8 mouse cellular contexts compared by ENCODE assay signal in genomic region chr6:88842731-88843151, GRCm38 (mm10). TPM values are rescaled to one million over a fixed set of nuclear protein-coding genes. Genes with fewer than 3 reads are reported as not detected.
DNase-seq lines count a peak whose midpoint lies in the region; ATAC-seq lines count a peak whose summit lies in the region.

No protein-coding gene starts in this region.

- H3K27me3 ChIP-seq in erythroblast, embryonic 14.5 days (ENCODE audit: control insufficient read depth), result peaks cover 20% of the 10 kb centered on the region
- H3K27me3 ChIP-seq in forebrain, embryonic 15.5 days, result no peaks in the 10 kb centered on the region
- no peaks in the 10 kb centered on the region for H3K27me3 ChIP-seq in neural tube, embryonic 14.5 days (ENCODE audit: control insufficient read depth, insufficient read depth, low read length)

- peak overlapping the region; percentile 87 for H3K4me3 ChIP-seq in erythroblast, embryonic 14.5 days (replicated peaks)
- peak overlapping the region; percentile 67 for H3K4me3 ChIP-seq in forebrain, embryonic 15.5 days
- peak overlapping the region; percentile 69 for H3K4me3 ChIP-seq in neural tube, embryonic 14.5 days (ENCODE audit: low read depth, low read length)

- WGBS in forebrain, embryonic 15.5 days, result under 1% methylated on average over 19 of the region's 32 CpGs
- WGBS in neural tube, embryonic 14.5 days, result 1% methylated on average over 22 of the region's 32 CpGs

- ATAC-seq in erythroblast, adult 5-6 weeks (replicated peaks; ENCODE audit: low FRiP score, poor library complexity, severe bottlenecking), result no peak
- ATAC-seq in forebrain, embryonic 15.5 days (replicated peaks), result peak; percentile 9
- ATAC-seq in neural tube, embryonic 14.5 days (ENCODE audit: low read depth), result peak; percentile 9

- peak overlapping the region; percentile 82 for H3K27ac ChIP-seq in forebrain, embryonic 15.5 days (replicated peaks)
- peak overlapping the region; percentile 83 for H3K27ac ChIP-seq in neural tube, embryonic 14.5 days (ENCODE audit: low read depth, low read length)

- peak; percentile 29 for DNase-seq in ovary, adult 18-20 months (ENCODE audit: low spot score)
- no peak for DNase-seq in ovary, postnatal 36 days (ENCODE audit: low spot score)
- DNase-seq in left cerebral cortex, postnatal 4 days, result peak; percentile 54
- DNase-seq in urinary bladder, postnatal 4 days (ENCODE audit: low spot score in 2 of 2), result no peak

- H3K4me2 ChIP-seq in forebrain, embryonic 15.5 days (replicated peaks), result peak overlapping the region; percentile 86
- H3K4me2 ChIP-seq in neural tube, embryonic 14.5 days (ENCODE audit: low read depth, low read length), result peak overlapping the region; percentile 80

- no peaks in the 10 kb centered on the region for H3K9me3 ChIP-seq in erythroblast, embryonic 14.5 days (ENCODE audit: control insufficient read depth, low read length)
- H3K9me3 ChIP-seq in forebrain, embryonic 15.5 days, result no peaks in the 10 kb centered on the region
- H3K9me3 ChIP-seq in neural tube, embryonic 14.5 days (ENCODE audit: control insufficient read depth, low read length), result no peaks in the 10 kb centered on the region

- peaks cover 62% of the 10 kb centered on the region for H3K4me1 ChIP-seq in erythroblast, embryonic 14.5 days (ENCODE audit: control insufficient read depth)
- H3K4me1 ChIP-seq in forebrain, embryonic 15.5 days, result peaks cover 21% of the 10 kb centered on the region
- H3K4me1 ChIP-seq in neural tube, embryonic 14.5 days (ENCODE audit: control insufficient read depth, insufficient read depth, low read length), result peaks cover 17% of the 10 kb centered on the region

- intact Hi-C loops in left cerebral cortex, postnatal 4 days (cut with DNase I), result no loop called here

- H3K36me3 ChIP-seq in erythroblast, embryonic 14.5 days (ENCODE audit: control insufficient read depth), result peaks cover 31% of the 10 kb centered on the region
- peaks cover 38% of the 10 kb centered on the region for H3K36me3 ChIP-seq in forebrain, embryonic 15.5 days
- H3K36me3 ChIP-seq in neural tube, embryonic 14.5 days (ENCODE audit: control insufficient read depth, insufficient read depth, low read length), result peaks cover 30% of the 10 kb centered on the region

- peak overlapping the region; percentile 52 for H3K9ac ChIP-seq in forebrain, embryonic 15.5 days (replicated peaks)
- peak overlapping the region; percentile 57 for H3K9ac ChIP-seq in neural tube, embryonic 14.5 days (replicated peaks; ENCODE audit: low read depth, low read length)

RNA-seq across cellular contexts. Expression of gene Abtb1, which starts 1.0 kb away (rescaled TPM):
- polyA plus RNA-seq in erythroblast, embryonic 14.5 days (2012), result 21.3 and 21.4 TPM in 2 replicates
- 78.6 and 90.1 TPM in 2 replicates for total RNA-seq in erythroblast, adult 5-6 weeks (2015; ENCODE audit: low replicate concordance)
- total RNA-seq in erythroblast, adult 5-6 weeks (2017; ENCODE audit: low replicate concordance), result 218 and 344 TPM in 2 replicates
- 37.6 and 40.0 TPM in 2 replicates for polyA plus RNA-seq in forebrain, embryonic 15.5 days (2015; fragmentation: Nextera tagmentation; extraction: Ambion mirVana)
- total RNA-seq in left cerebral cortex, postnatal 4 days (2021), result 10 to 100 TPM; 23.2 to 25.3 TPM
- polyA plus RNA-seq in neural tube, embryonic 14.5 days (2014; fragmentation: Nextera tagmentation; extraction: Ambion mirVana), result 40.7 and 42.4 TPM in 2 replicates

RNA-seq across cellular contexts. Expression of gene Podxl2, which starts 32.1 kb away (rescaled TPM):
- 0.18 and 0.28 TPM in 2 replicates for polyA plus RNA-seq in erythroblast, embryonic 14.5 days (2012)
- not detected in 2 replicates for total RNA-seq in erythroblast, adult 5-6 weeks (2015; ENCODE audit: low replicate concordance)
- total RNA-seq in erythroblast, adult 5-6 weeks (2017; ENCODE audit: low replicate concordance), result not detected in 2 replicates
- 590 and 608 TPM in 2 replicates for polyA plus RNA-seq in forebrain, embryonic 15.5 days (2015; fragmentation: Nextera tagmentation; extraction: Ambion mirVana)
- 100 to 1,000 TPM; 494 to 504 TPM for total RNA-seq in left cerebral cortex, postnatal 4 days (2021)
- 579 and 634 TPM in 2 replicates for polyA plus RNA-seq in neural tube, embryonic 14.5 days (2014; fragmentation: Nextera tagmentation; extraction: Ambion mirVana)

RNA-seq across cellular contexts. Expression of gene Mcm2, which starts 55.8 kb away (rescaled TPM):
- polyA plus RNA-seq in erythroblast, embryonic 14.5 days (2012), result 101 and 128 TPM in 2 replicates
- total RNA-seq in erythroblast, adult 5-6 weeks (2015; ENCODE audit: low replicate concordance), result 30.6 and 34.7 TPM in 2 replicates
- 78.5 and 87.8 TPM in 2 replicates for total RNA-seq in erythroblast, adult 5-6 weeks (2017; ENCODE audit: low replicate concordance)
- polyA plus RNA-seq in forebrain, embryonic 15.5 days (2015; fragmentation: Nextera tagmentation; extraction: Ambion mirVana), result 70.0 and 75.2 TPM in 2 replicates
- total RNA-seq in left cerebral cortex, postnatal 4 days (2021), result 10 to 100 TPM; 12.5 to 14.3 TPM
- polyA plus RNA-seq in neural tube, embryonic 14.5 days (2014; fragmentation: Nextera tagmentation; extraction: Ambion mirVana), result 15.1 and 22.6 TPM in 2 replicates

RNA-seq across cellular contexts. Expression of gene Tpra1, which starts 59.3 kb away (rescaled TPM):
- 39.5 and 40.0 TPM in 2 replicates for polyA plus RNA-seq in erythroblast, embryonic 14.5 days (2012)
- total RNA-seq in erythroblast, adult 5-6 weeks (2015; ENCODE audit: low replicate concordance), result 112 and 136 TPM in 2 replicates
- 210 and 272 TPM in 2 replicates for total RNA-seq in erythroblast, adult 5-6 weeks (2017; ENCODE audit: low replicate concordance)
- 61.5 and 64.1 TPM in 2 replicates for polyA plus RNA-seq in forebrain, embryonic 15.5 days (2015; fragmentation: Nextera tagmentation; extraction: Ambion mirVana)
- total RNA-seq in left cerebral cortex, postnatal 4 days (2021), result 10 to 100 TPM; 37.2 to 41.2 TPM
- 54.2 and 58.0 TPM in 2 replicates for polyA plus RNA-seq in neural tube, embryonic 14.5 days (2014; fragmentation: Nextera tagmentation; extraction: Ambion mirVana)

Comparison
In these comparisons a context has a peak if more than half of its experiments do, and no peak if none do; other contexts are left out.
1. DNase-seq: peak in ovary, adult 18-20 months (single experiment) and left cerebral cortex, postnatal 4 days (single experiment); none in ovary, postnatal 36 days (single experiment) and urinary bladder, postnatal 4 days (0 of 2).
2. RNA of gene Podxl2, which starts 32.1 kb away (polyA plus RNA-seq): 579 to 634 TPM in neural tube, embryonic 14.5 days and 590 to 608 TPM in forebrain, embryonic 15.5 days; 0.18 to 0.28 TPM in erythroblast, embryonic 14.5 days; every median in the first group is over 100 times any median in the second.
3. Peak in every context shown above with its lines, with median percentiles within 50 percentile points of each other: H3K4me3 ChIP-seq.